Mouse (Mus musculus) cerebellum, postnatal 10 days (tissue): ENCODE measurements around the gene Magi1.

Experiments
- DNase-seq, 2 experiments: peaks; one replicate each; pipeline ENCODE4 v3.0.0; 2021; ENCODE audit warnings: mixed read lengths in 2 of 2

The Magi1 gene

GRCm38 (mm10) chr6:94283318-94284061, at the start of gene Magi1:
Gene Magi1, minus strand, starts transcription at chr6:94283917.
- DNase-seq: peak; percentile 96 to 98

- no peak for DNase-seq
Observed at GRCm38 (mm10) chr6:94327143-94327542, 43.4 kb upstream of the Magi1 start.

GRCm38 (mm10) chr6:94316886-94317285, 33.2 kb upstream of the Magi1 start:
- no peak for DNase-seq

GRCm38 (mm10) chr6:94312285-94312684, 28.6 kb upstream of the Magi1 start:
- DNase-seq: no peak

GRCm38 (mm10) chr6:94308498-94308897, 24.8 kb upstream of the Magi1 start:
- peak; percentile 59 to 62 for DNase-seq

DNA sequence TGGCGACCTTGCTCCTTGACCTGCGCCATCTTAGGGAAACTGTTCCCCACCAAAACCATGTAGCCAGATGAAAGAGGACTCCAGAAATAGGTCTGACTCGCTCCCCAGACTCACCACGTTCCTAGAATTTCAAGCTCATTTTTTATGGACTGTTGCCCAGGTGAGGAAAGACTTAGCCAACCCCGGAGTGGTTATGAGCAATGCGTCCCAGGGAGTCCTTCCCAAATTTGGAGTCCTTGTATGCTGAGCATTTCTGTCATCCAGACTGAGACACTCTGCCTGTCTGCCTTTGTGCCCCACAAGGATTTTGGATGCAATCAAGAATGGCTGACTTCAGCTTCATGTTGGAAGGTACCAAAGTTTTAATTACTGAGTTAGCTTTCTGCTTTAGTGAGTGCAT, 19.8 kb upstream of the Magi1 start:
- DNase-seq: peak in 1 of 2 experiments; percentile 14

DNA sequence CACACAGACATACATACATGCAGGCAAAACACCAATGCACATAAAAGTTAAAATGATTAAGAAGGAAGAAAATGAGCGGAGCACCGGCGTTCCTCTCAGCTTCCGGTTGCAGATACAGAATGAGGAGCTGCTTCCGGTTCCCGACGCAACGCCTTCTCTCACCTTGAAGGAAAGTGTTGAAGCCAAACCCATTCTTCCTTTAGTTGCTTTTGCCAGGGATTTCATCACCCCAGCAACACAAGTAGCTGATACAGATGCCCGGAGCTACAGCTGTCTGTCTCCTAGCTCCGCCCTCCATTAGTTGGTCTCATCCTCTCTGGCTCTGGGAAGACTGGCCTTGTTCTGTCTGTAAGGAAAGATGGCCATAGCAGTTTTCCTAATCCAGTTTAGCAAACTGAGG, 18.1 kb upstream of the Magi1 start:
- no peak for DNase-seq

GRCm38 (mm10) chr6:94300562-94300961, 16.8 kb upstream of the Magi1 start:
- DNase-seq: no peak

DNA sequence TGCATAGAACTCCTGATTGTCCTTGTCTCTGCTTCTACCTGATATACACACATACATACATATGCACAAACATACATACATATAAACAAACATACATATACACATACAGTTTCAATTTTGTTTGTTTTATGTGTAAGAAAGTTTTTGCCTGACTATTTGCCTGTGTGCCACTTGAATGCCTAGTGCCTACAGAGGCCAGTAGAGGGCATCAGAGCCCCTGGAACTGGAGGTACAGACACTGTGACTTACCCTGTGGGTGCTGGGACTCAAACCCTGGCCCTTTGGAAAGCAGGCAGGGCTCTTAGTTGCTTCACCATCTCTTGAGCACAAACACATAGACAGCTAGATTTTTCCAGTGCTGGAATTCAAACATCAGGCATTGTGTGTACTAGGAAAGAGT, 3.7 kb upstream of the Magi1 start:
- no peak for DNase-seq

DNA sequence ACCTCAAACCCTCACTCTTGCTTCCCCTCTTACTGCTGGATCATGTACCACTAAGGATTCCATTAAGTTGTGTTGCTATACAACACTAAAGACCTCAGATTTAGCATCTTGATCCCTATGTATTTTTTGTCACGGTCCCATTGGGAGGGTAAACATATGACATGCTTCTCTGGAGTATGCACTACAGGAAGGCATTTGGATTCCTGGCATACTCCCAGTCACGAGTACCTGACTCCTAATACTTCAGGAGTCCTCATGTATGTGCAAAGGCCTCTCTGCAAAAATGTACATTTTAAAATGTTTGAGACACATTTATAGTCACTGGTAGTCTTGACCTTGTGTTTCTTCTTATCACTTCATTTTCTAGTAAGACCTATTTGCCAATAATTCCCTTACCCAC, 2.8 kb upstream of the Magi1 start:
- DNase-seq: no peak

DNA sequence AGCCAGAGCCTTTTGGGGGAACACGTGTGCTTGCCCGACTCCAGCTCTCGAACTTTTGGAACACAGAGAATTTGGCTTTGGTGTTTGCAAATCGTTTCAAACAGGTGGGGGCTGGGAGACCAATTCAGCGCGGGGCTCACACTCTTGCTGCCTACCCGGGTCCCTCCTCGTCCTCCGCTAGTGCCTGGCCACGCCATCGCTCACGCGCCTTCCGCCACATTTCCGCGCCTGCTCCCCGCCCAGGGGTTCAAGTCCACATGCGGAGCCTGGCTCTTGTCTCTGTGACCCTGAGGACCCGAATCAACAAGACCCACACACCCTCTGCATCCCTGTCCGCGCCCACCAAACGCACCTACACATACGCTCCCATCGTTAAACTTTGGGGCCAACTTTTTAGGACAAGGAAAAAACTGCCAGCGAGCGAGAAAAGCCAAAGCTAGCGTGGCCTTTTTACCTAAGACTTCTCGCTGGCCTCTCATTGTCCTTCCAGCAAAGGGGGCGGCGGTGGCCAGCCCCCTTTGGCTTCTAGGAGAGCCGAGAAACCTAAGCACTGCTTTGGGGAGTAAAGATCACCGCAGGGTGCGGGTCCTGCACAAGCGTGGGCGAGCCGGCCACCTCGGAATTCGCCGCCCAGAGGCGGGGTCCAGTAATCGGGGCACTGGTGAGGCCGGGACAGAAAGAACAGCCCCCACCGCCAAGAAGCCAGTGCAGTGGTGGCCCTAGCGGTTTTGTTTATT, 540 bp upstream of the Magi1 start:
- peak; percentile 35 to 36 for DNase-seq

DNA sequence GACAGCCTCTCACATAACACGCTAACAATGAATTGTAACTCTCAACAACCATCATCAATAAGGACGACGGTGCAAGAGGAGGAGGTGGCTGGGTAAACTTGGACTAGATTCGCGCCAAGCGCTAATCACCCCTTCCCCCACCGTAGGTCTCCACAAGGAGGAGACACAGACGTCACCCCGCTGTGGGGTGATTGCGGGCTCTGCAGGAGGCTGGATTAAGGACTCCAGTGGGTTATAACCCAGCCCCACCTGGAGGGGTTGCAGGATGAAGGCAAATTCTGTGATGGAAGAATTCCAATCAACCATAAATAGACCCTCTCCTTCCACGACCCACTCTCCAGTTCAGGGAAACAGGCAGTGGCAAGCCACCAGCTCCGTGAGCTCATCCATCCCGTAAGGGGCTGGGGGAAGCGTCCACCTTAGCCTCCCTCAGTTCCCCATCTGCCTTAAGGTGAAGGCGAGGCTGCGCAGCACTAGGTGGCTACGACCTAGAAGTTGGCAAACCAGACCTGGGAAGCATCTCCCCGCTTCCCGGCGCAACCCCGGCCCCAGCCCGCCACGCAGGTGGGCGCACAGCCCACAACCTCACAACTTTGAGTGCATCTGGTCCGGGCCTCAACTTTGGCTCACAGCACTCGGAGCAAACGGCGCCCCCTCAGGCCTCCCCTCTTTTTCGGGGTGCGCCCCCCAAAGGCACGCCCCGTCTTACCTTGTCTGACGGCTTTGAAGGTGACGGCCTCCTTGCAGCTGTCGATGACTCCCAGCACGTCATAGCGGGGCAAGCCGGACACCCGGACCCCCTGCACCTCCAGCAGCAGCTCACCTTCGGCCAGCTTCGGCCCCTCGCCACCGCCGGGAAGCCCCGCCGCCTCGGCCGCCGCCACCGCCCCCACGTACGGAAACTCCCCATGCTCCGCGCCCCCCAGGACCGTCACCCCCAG, 1.1 kb downstream of the Magi1 start:
- DNase-seq: peak; percentile 55

- peak; percentile 26 to 35 for DNase-seq
Observed at GRCm38 (mm10) chr6:94281606-94282280, 2.0 kb downstream of the Magi1 start.

DNA sequence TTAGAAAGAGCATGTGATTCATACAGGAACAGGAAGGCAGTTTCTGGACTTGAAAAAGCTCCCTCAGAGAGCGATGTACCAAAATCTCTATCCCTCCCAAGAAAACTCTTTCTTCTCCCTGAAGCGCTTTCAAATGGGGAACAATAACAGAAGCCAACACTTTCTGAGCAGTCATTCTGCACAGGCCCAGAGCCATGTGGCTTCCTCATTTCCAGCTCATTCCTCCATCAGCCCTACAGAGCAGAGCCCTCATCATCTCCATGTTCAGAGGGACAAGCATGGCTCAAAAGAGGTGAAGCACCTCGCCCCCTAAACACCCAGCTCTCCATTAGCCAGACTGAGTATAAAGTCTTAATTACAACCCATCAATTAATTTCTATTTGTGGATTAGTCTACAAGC, 9.8 kb downstream of the Magi1 start:
- no peak for DNase-seq

DNA sequence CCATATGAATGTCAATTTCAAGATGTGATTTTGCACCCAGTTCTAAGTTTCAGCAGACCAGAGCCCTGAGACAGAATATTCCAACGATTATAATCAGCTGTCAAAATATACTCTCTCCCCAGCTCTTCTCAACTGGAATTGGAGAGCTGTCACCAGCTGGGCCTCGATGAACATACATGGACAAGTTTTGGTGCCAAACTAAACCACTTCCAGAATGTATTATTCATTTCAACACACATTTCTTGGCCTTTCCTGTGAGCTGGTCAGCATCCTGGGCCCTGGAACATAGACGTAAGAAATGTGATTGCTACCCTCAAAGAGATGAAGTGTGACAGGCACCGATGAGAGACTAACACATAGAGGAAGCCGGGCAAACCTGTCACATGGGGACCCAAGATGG, 13.7 kb downstream of the Magi1 start:
- no peak for DNase-seq

DNA sequence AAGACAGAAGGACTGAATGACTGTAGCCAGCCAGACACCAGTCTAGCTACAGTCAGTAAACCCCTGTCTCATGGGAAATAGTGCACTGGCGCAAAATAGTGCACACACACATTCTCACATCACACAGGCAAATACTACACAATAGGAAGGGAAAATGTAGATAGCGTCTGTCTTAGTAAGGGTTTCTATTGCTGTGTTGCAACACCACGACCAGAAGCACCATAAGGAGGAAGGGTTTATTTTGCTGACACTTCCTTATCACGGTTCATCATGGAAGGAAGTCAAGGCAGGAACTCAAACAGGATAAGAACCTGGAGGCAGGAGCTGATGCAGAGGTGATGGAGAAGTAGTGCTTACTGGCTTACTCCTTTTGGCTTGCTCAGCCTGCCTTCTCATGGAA, 14.5 kb downstream of the Magi1 start:
- no peak for DNase-seq

GRCm38 (mm10) chr6:94265244-94265935, 18.3 kb downstream of the Magi1 start:
- DNase-seq: no peak

DNA sequence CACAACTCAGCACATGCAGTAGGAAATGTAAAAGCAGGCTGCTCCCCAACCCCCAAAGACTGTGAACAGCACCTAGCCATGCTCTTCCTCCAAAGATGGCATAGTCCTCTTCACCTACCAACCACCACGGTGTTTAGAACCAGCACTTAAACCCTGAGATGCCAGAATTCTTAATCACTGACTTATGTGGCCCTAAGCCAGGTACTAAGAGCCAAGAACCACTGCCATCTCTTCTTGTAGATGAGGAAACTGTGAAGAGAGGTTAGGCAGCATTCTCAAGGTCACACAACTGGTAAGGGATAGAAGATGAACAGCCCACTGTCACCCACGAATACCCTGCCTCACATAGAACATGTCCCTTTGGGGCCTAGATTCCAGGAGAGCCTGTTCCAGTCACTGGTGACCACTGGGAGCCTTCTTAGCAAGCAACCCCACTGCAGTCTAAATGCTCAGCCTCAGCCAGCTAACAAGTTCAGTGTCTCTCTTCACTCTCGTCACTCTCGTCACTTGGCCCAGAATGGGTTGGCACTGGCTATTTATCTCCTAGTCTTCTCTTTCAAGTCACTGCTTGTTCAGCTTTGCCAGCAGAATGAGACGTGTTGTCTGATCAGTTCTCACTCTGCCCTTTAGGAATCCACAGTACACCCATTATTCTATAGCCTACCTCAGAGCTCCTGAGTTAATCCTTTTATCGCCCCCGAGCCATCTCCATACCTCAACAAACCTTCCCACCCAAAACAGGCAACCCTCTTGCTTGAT, 19.4 kb downstream of the Magi1 start:
- no peak for DNase-seq

DNA sequence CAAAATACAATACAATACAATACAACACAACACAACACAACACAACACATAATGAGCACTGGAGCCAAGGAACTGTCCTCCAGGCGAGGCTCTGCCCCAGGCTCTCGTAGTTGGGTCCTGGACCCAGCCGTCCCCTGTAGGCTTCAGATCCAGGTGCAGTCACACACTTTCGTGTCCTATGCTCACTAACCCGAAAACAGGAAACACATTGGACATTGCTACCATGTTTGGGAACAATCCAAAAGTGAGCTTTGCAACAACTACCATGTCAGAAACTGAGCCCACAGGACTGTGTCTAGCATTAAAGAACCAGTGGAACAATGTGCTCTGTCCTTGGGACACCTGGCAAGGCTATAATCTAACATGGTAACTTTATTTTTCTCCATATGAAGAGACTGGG, 22.9 kb downstream of the Magi1 start:
- DNase-seq: no peak

- no peak for DNase-seq
Observed at GRCm38 (mm10) chr6:94259981-94260380, 23.7 kb downstream of the Magi1 start.

DNA sequence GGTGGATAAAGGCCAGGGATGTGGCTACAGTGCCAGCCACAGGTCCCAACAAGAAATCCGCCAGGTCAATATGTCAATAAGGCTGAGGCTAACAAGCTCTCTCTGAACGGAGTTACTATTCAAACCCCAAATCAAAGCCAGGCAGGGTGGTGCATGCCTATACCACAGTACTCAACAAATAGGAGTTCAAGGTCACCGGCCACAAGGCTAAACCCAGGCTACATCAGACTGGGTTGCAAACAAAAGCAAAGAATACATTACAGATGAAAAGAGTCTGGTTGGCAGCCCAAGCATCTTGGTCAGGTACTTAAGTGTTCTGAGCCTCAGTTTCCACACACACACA, 25.9 kb downstream of the Magi1 start:
- no peak for DNase-seq
